Mouse (Mus musculus) MEL (cell line): Measurements from ENCODE around the gene Rnf182. TPM values are rescaled to one million over a fixed set of nuclear protein-coding genes. Genes with fewer than 3 reads are reported as not detected.

ENCODE experiments used
- DNase-seq: peaks from one replicate; pipeline ENCODE4 v3.0.0; 2011; ENCODE audit warnings: low read depth, low spot score
- H3K27ac ChIP-seq: 2 replicates; pipeline ENCODE4 v1.5.1; 2012; ENCODE audit warnings: low read depth, mild to moderate bottlenecking, control low read depth, low read length, moderate library complexity; ENCODE audit not compliant: control insufficient read depth
- H3K27me3 ChIP-seq, 2 experiments: fragments of 150-350 bp in 1 of 2; sonication (generic) in 1 of 2; 2 replicates each; pipeline ENCODE4 v1.6.1; 2012; ENCODE audit warnings: low read length in 2 of 2, mild to moderate bottlenecking in 2 of 2, improper control_type of control experiment in 1 of 2, moderate library complexity in 1 of 2; ENCODE audit not compliant: insufficient read depth in 2 of 2, control insufficient read depth in 1 of 2
- H3K36me3 ChIP-seq, 2 experiments: 2 replicates each; pipeline ENCODE4 v1.6.1; 2012 to 2014; ENCODE audit warnings: low read length in 2 of 2, improper control_type of control experiment in 1 of 2, inconsistent platforms in 1 of 2, mild to moderate bottlenecking in 1 of 2; ENCODE audit not compliant: insufficient read depth in 2 of 2, control insufficient read depth in 1 of 2
- H3K4me1 ChIP-seq, 2 experiments: fragments of 150-350 bp in 1 of 2; sonication (generic) in 1 of 2; 2 replicates each; pipeline ENCODE4 v1.6.1; 2012; ENCODE audit warnings: low read length in 2 of 2, improper control_type of control experiment in 1 of 2, mild to moderate bottlenecking in 1 of 2; ENCODE audit not compliant: insufficient read depth in 2 of 2, control insufficient read depth in 1 of 2
- H3K4me3 ChIP-seq, 2 experiments: fragments of 150-350 bp in 1 of 2; sonication (generic) in 1 of 2; 2 replicates each; pipeline ENCODE4 v1.5.1; 2012; ENCODE audit warnings: low read depth in 2 of 2, low read length in 2 of 2, mild to moderate bottlenecking in 2 of 2, moderate library complexity in 2 of 2, control low read depth in 1 of 2, improper control_type of control experiment in 1 of 2; ENCODE audit not compliant: control insufficient read depth in 1 of 2, insufficient read depth in 1 of 2
- H3K79me2 ChIP-seq: 2 replicates; pipeline ENCODE4 v1.6.1; 2012; ENCODE audit warnings: mild to moderate bottlenecking, low read length, moderate library complexity; ENCODE audit not compliant: control insufficient read depth, poor library complexity, insufficient read depth
- H3K9ac ChIP-seq: 2 replicates; pipeline ENCODE4 v1.6.1; 2012; ENCODE audit warnings: low read depth, mild to moderate bottlenecking, control low read depth, low read length, moderate library complexity; ENCODE audit not compliant: control insufficient read depth, poor library complexity, severe bottlenecking
- H3K9me3 ChIP-seq: fragments of 150-350 bp; sonication (generic); replicated peaks from 2 replicates; pipeline ENCODE4 v1.6.1; 2012; ENCODE audit warnings: mild to moderate bottlenecking, low read length, improper control_type of control experiment, moderate library complexity; ENCODE audit not compliant: insufficient read depth
- CTCF ChIP-seq, 3 experiments: IDR thresholded peaks in 2 of 3; conservative IDR thresholded peaks in 1 of 3; 2 replicates each; pipeline ENCODE4 v1.5.1; 2011 to 2012; ENCODE audit warnings: low read length in 3 of 3, low read depth in 2 of 3, mild to moderate bottlenecking in 2 of 3, improper control_type of control experiment in 1 of 3, inconsistent platforms in 1 of 3, mixed read lengths in 1 of 3, moderate library complexity in 1 of 3; ENCODE audit not compliant: control insufficient read depth in 1 of 3, insufficient read depth in 1 of 3, poor library complexity in 1 of 3, severe bottlenecking in 1 of 3
- GABPA ChIP-seq: IDR thresholded peaks from 2 replicates; pipeline ENCODE4 v1.6.1; 2012; ENCODE audit warnings: low read depth, mild to moderate bottlenecking, inconsistent platforms, low read length, improper control_type of control experiment, moderate library complexity
- JUND ChIP-seq: IDR thresholded peaks from 2 replicates; pipeline ENCODE4 v1.6.1; 2011; ENCODE audit warnings: low read depth, mild to moderate bottlenecking, improper control_type of control experiment, low read length
- KAT2A ChIP-seq: conservative IDR thresholded peaks from 2 replicates; pipeline ENCODE4 v1.6.1; 2012; ENCODE audit warnings: low read depth, low read length, improper control_type of control experiment, inconsistent platforms
- MAFK ChIP-seq: IDR thresholded peaks from 2 replicates; pipeline ENCODE4 v1.6.1; 2011; ENCODE audit warnings: low read depth, mild to moderate bottlenecking, low read length, improper control_type of control experiment, borderline replicate concordance
- MAX ChIP-seq: IDR thresholded peaks from 2 replicates; pipeline ENCODE4 v1.6.1; 2011; ENCODE audit warnings: low read length, improper control_type of control experiment
- MAZ ChIP-seq: IDR thresholded peaks from 2 replicates; pipeline ENCODE4 v1.6.1; 2012; ENCODE audit warnings: low read depth, mild to moderate bottlenecking, inconsistent platforms, low read length, improper control_type of control experiment
- MXI1 ChIP-seq: IDR thresholded peaks from 2 replicates; pipeline ENCODE4 v1.6.1; 2011; ENCODE audit warnings: mild to moderate bottlenecking, low read depth, low read length, improper control_type of control experiment
- POLR2A ChIP-seq, 2 experiments: IDR thresholded peaks; 2 replicates each; pipeline ENCODE4 v1.6.1; 2011 to 2012; ENCODE audit warnings: low read length in 2 of 2, mild to moderate bottlenecking in 2 of 2, control low read depth in 1 of 2, improper control_type of control experiment in 1 of 2, low read depth in 1 of 2, moderate library complexity in 1 of 2; ENCODE audit not compliant: control insufficient read depth in 1 of 2, insufficient read depth in 1 of 2, poor library complexity in 1 of 2
- POLR2AphosphoS5 ChIP-seq: IDR thresholded peaks from 2 replicates; pipeline ENCODE4 v1.6.1; 2012; ENCODE audit warnings: low read depth, borderline replicate concordance, mild to moderate bottlenecking, inconsistent platforms, low read length, moderate library complexity, mixed read lengths
- SIN3A ChIP-seq: IDR thresholded peaks from 2 replicates; pipeline ENCODE4 v1.6.1; 2012; ENCODE audit warnings: low read length, improper control_type of control experiment, inconsistent platforms
- SMC3 ChIP-seq: IDR thresholded peaks from 2 replicates; pipeline ENCODE4 v1.6.1; 2011; ENCODE audit warnings: low read depth, low read length, improper control_type of control experiment
- TAL1 ChIP-seq: IDR thresholded peaks from 2 replicates; pipeline ENCODE4 v1.6.1; 2012; ENCODE audit warnings: mild to moderate bottlenecking, inconsistent platforms, low read length, moderate library complexity, mixed read lengths
- ZC3H11A ChIP-seq: IDR thresholded peaks from 2 replicates; pipeline ENCODE4 v1.6.1; 2012; ENCODE audit warnings: low read depth, mild to moderate bottlenecking, inconsistent platforms, low read length, improper control_type of control experiment
- polyA plus RNA-seq, 2 experiments: library from polyadenylated mRNA; stranded (reverse) in 1 of 2; unstranded in 1 of 2; fragments of >175 nt in 1 of 2; fragments of >200 nt in 1 of 2; gene quantifications; 2 replicates each; pipeline versions ENCODE4 v1.2.1 to v1.2.4; 2012; ENCODE audit warnings: low replicate concordance in 2 of 2, low read depth in 1 of 2; ENCODE audit not compliant: insufficient read length in 2 of 2, insufficient read depth in 1 of 2, missing spikeins in 1 of 2
- total RNA-seq: library from RNA; depleted of rRNA; stranded (reverse); fragments of 300-350 nt; gene quantifications from 2 replicates; pipeline ENCODE4 v1.2.3, GENCODE M21; 2012; rRNA removed

Rnf182 gene
- 0.04 TPM in 1 of 2 replicates, not detected in the other for total RNA-seq
- not detected for polyA plus RNA-seq

DNA sequence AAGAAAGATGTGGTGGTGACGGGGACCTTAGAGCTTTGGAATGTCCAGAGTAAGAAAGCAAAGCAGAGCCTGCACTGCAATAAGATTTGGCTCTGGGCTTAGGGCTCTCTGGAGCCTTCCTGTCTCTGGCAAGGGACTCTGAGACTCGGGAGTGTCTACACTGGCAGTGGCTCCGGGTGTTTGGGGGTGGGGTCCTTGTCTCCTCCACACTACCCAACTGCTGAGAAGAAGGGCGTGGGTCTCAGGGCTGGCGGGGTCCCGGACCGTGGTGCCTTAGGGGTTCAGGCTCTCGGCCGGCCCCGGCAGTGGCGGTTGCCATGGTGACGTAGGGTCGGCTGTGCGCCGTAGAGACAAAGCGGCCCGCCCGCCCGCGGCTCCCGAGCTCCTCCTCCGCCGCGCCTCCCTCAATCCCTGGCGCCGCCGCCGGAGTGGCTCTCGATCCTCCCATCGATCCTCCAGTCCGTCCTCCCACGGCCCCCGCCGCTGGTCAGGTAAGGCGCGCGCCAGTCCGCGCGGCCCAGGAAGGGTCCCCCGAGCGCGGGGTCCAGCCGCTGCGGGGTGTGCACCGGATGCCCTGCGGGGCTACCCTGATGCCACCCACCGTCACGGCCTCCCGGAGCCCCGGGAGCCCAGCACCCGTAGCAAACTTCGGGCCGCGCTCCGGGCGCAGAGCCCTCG is at the start of gene Rnf182:
Rnf182 (plus strand) TSS at position 134 of the 678 bp plus-strand sequence.
- Histone ChIP-seq H3K4me1 (no peaks in the 10 kb centered on the region), H3K4me3 (no peak within 1 kb of the TSS), H3K9me3 (no peaks in the 10 kb centered on the region), H3K36me3 (no peaks in the 10 kb centered on the region), H3K27ac (no peak within 1 kb of the TSS), H3K9ac (no peak within 1 kb of the TSS), H3K79me2 (no peaks in the 10 kb centered on the region), H3K27me3 (no peaks in the 10 kb centered on the region; a peak in 1 of 4 replicates)
- TF ChIP-seq MAZ: no peak
- no peak for TF ChIP-seq SMC3
- no peak for TF ChIP-seq TAL1
- TF ChIP-seq GABPA: no peak
- no peak for TF ChIP-seq CTCF (IDR thresholded peaks at IDR 0.05 in 2 of 3, conservative IDR thresholded peaks at IDR 0.05 in 1 of 3; ENCODE audit: control insufficient read depth in 1 of 3, insufficient read depth in 1 of 3, low read depth in 2 of 3, low read length in 3 of 3, poor library complexity in 1 of 3, severe bottlenecking in 1 of 3)
- TF ChIP-seq JUND: no peak
- no peak for TF ChIP-seq SIN3A
- no peak for TF ChIP-seq MXI1
- DNase-seq: no peak

DNA sequence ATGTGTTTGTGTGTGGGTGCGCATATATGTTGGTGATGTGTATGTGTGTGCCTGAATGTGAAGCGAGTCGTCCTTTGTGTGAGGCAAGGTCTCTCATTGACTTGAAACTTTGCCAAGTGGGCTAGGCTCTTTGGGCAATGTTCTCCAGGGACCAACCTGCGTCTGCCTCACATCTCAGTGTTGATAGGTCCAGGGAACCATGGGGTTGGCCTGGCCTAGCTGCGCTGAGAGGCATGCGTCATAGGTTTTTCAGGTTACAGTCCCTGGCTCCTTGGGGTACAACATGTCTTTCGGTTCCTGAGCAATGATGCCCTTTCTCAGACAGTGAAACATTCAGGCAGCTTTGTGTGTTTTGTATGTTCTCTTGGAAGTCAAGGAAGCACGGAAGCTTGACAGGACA is 49.3 kb upstream of the Rnf182 start:
- no peak for DNase-seq
- Histone ChIP-seq H3K36me3 (peaks cover 0 to 9% of the 10 kb centered on the region in 2 experiments; a peak in 2 of 4 replicates), H3K4me1 (peaks cover 0 to 7% of the 10 kb centered on the region in 2 experiments; a peak in 3 of 4 replicates), H3K79me2 (no peaks in the 10 kb centered on the region), H3K9ac (no peak overlapping the region), H3K4me3 (no peak overlapping the region), H3K27ac (no peak overlapping the region), H3K9me3 (no peaks in the 10 kb centered on the region), H3K27me3 (no peaks in the 10 kb centered on the region)
- TF ChIP-seq MAFK: no peak
- TF ChIP-seq POLR2A (IDR thresholded peaks at IDR 0.05; ENCODE audit: control insufficient read depth in 1 of 2, insufficient read depth in 1 of 2, low read depth in 1 of 2, low read length in 2 of 2, poor library complexity in 1 of 2): no peak
- no peak for TF ChIP-seq MAX
- no peak for TF ChIP-seq KAT2A
- no peak for TF ChIP-seq POLR2AphosphoS5
- TF ChIP-seq ZC3H11A: no peak
